Mouse (Mus musculus) intestine, embryonic 14.5 days (tissue): ENCODE data around the gene 1700019N19Rik. TPM values are rescaled to one million over a fixed set of nuclear protein-coding genes. Genes with fewer than 3 reads are reported as not detected.

Experiments
- ATAC-seq: fragments of 200-750 bp; cut with Nextera tagmentation; replicated peaks from 2 replicates; pipeline ENCODE4 v1.8.0; 2017; ENCODE audit warnings: low read depth, moderate number of reproducible peaks, moderate TSS enrichment, moderate library complexity; ENCODE audit not compliant: low FRiP score, low TSS enrichment
- DNase-seq: peaks from one replicate; pipeline ENCODE4 v3.0.0-alpha.2; 2018; ENCODE audit warnings: low spot score
- H3K27ac ChIP-seq: fragments of 300-500 bp; sonication (generic); 2 replicates; pipeline ENCODE4 v1.5.1; 2014; ENCODE audit warnings: low read depth, mild to moderate bottlenecking, control low read depth
- H3K27me3 ChIP-seq: fragments of 300-500 bp; sonication (generic); replicated peaks from 2 replicates; pipeline ENCODE4 v1.6.1; 2014; ENCODE audit warnings: low read length, control low read depth; ENCODE audit not compliant: control insufficient read depth, insufficient read depth
- H3K36me3 ChIP-seq: fragments of 300-500 bp; sonication (generic); 2 replicates; pipeline ENCODE4 v1.6.1; 2014; ENCODE audit warnings: low read length, control low read depth; ENCODE audit not compliant: control insufficient read depth, insufficient read depth
- H3K4me1 ChIP-seq: fragments of 300-500 bp; sonication (generic); replicated peaks from 2 replicates; pipeline ENCODE4 v1.6.1; 2014; ENCODE audit warnings: low read length, control low read depth, mixed read lengths; ENCODE audit not compliant: control insufficient read depth, insufficient read depth
- H3K4me2 ChIP-seq: fragments of 300-500 bp; sonication (generic); 2 replicates; pipeline ENCODE4 v1.6.1; 2014; ENCODE audit warnings: low read length
- H3K4me3 ChIP-seq: fragments of 300-500 bp; sonication (generic); 2 replicates; pipeline ENCODE4 v1.5.1; 2014; ENCODE audit warnings: low read depth, low read length, control low read depth, mixed read lengths
- H3K9ac ChIP-seq: fragments of 300-500 bp; sonication (generic); 2 replicates; pipeline ENCODE4 v1.6.1; 2014; ENCODE audit warnings: mild to moderate bottlenecking, low read length
- H3K9me3 ChIP-seq: fragments of 300-500 bp; sonication (generic); 2 replicates; pipeline ENCODE4 v1.6.1; 2016; ENCODE audit warnings: low read length, control low read depth; ENCODE audit not compliant: control insufficient read depth
- WGBS: fragments of 180-500 bp; shearing (Covaris S2); extraction: QIAGEN DNeasy Blood & Tissue Kit; methylation state at CpG from one replicate; pipeline ENCODE4 v1.1.7; 2014; 5-methylcytosine and 5-hydroxymethylcytosine counted together
- polyA plus RNA-seq: library from polyadenylated mRNA; unstranded; fragments of >200 nt; fragmentation: Nextera tagmentation; extraction: Ambion mirVana; gene quantifications from 2 replicates; pipeline ENCODE4 v1.2.1, GENCODE M21; 2014

The 1700019N19Rik gene
- polyA plus RNA-seq, 1 experiment from 2014 or later, result not detected

GRCm38 (mm10) chr19:58831280-58831922 lies 37.1 kb upstream of the 1700019N19Rik start:
- ATAC-seq, result no peak
- H3K4me2 ChIP-seq, result no peak overlapping the region
- no peak for DNase-seq
- peaks cover 6% of the 10 kb centered on the region; the same call in 1 of the 2 replicates for H3K4me1 ChIP-seq
- H3K9me3 ChIP-seq, result no peaks in the 10 kb centered on the region
- WGBS, result 92% methylated on average over 9 of the region's 9 CpGs
- no peak overlapping the region for H3K27ac ChIP-seq
- no peak overlapping the region for H3K4me3 ChIP-seq
- H3K36me3 ChIP-seq, result no peaks in the 10 kb centered on the region
- no peaks in the 10 kb centered on the region for H3K27me3 ChIP-seq
- no peak overlapping the region for H3K9ac ChIP-seq

GRCm38 (mm10) chr19:58830182-58830581 lies 35.9 kb upstream of the 1700019N19Rik start:
- ATAC-seq, result no peak
- Histone ChIP-seq H3K4me3 (no peak overlapping the region), H3K27me3 (no peaks in the 10 kb centered on the region), H3K36me3 (no peaks in the 10 kb centered on the region), H3K27ac (no peak overlapping the region), H3K9me3 (no peaks in the 10 kb centered on the region), H3K4me2 (no peak overlapping the region), H3K9ac (no peak overlapping the region), H3K4me1 (peaks cover 6% of the 10 kb centered on the region; the same call in 1 of the 2 replicates)
- 88% methylated on average over 7 of the region's 7 CpGs for WGBS
- no peak for DNase-seq

GRCm38 (mm10) chr19:58829575-58829974 lies 35.3 kb upstream of the 1700019N19Rik start:
- no peaks in the 10 kb centered on the region for H3K9me3 ChIP-seq
- peaks cover 6% of the 10 kb centered on the region; the same call in 1 of the 2 replicates for H3K4me1 ChIP-seq
- ATAC-seq (no peak), DNase-seq (no peak)
- H3K27me3 ChIP-seq, result no peaks in the 10 kb centered on the region
- H3K36me3 ChIP-seq, result no peaks in the 10 kb centered on the region
- H3K27ac ChIP-seq, result no peak overlapping the region
- no peak overlapping the region for H3K4me2 ChIP-seq
- H3K9ac ChIP-seq, result no peak overlapping the region
- 89% methylated on average over 5 of the region's 5 CpGs for WGBS
- H3K4me3 ChIP-seq, result no peak overlapping the region

- Histone ChIP-seq H3K4me1 (peaks cover 6% of the 10 kb centered on the region; the same call in 1 of the 2 replicates), H3K9ac (no peak overlapping the region), H3K4me2 (no peak overlapping the region), H3K27ac (no peak overlapping the region), H3K4me3 (no peak overlapping the region), H3K36me3 (no peaks in the 10 kb centered on the region), H3K27me3 (no peaks in the 10 kb centered on the region), H3K9me3 (no peaks in the 10 kb centered on the region)
- ATAC-seq, result no peak
- WGBS, result 65% methylated on average over 7 of the region's 7 CpGs
- DNase-seq, result no peak
These were observed 33.4 kb upstream of the 1700019N19Rik start for GRCm38 (mm10) chr19:58827656-58828055.

- no peak overlapping the region for H3K9ac ChIP-seq
- no peaks in the 10 kb centered on the region for H3K36me3 ChIP-seq
- no peak overlapping the region for H3K4me2 ChIP-seq
- H3K4me3 ChIP-seq, result no peak overlapping the region
- H3K27ac ChIP-seq, result no peak overlapping the region
- DNase-seq (no peak), ATAC-seq (no peak)
- H3K4me1 ChIP-seq, result no peaks in the 10 kb centered on the region
- no peaks in the 10 kb centered on the region for H3K27me3 ChIP-seq
- WGBS, result 76% methylated on average over 1 of the region's 1 CpGs
- no peaks in the 10 kb centered on the region for H3K9me3 ChIP-seq
These were observed 30.1 kb upstream of the 1700019N19Rik start for GRCm38 (mm10) chr19:58824316-58824715.

GRCm38 (mm10) chr19:58823301-58823700 lies 29.0 kb upstream of the 1700019N19Rik start:
- Histone ChIP-seq H3K4me2 (no peak overlapping the region), H3K9me3 (no peaks in the 10 kb centered on the region), H3K4me3 (no peak overlapping the region), H3K36me3 (no peaks in the 10 kb centered on the region), H3K4me1 (no peaks in the 10 kb centered on the region), H3K27ac (no peak overlapping the region), H3K9ac (no peak overlapping the region), H3K27me3 (no peaks in the 10 kb centered on the region)
- DNase-seq, result no peak
- no peak for ATAC-seq
- WGBS, result 74% methylated on average over 3 of the region's 3 CpGs

- Histone ChIP-seq H3K36me3 (no peaks in the 10 kb centered on the region), H3K4me3 (no peak overlapping the region), H3K9me3 (no peaks in the 10 kb centered on the region), H3K4me2 (no peak overlapping the region), H3K27ac (no peak overlapping the region), H3K4me1 (no peaks in the 10 kb centered on the region), H3K27me3 (no peaks in the 10 kb centered on the region), H3K9ac (no peak overlapping the region)
- ATAC-seq (no peak), DNase-seq (no peak)
- 64% methylated on average over 20 of the region's 20 CpGs for WGBS
These were observed 28.4 kb upstream of the 1700019N19Rik start for GRCm38 (mm10) chr19:58822454-58823200.

GRCm38 (mm10) chr19:58818571-58819415 lies 24.5 kb upstream of the 1700019N19Rik start:
- H3K4me2 ChIP-seq, result no peak overlapping the region
- DNase-seq (no peak), ATAC-seq (no peak)
- no peak overlapping the region for H3K9ac ChIP-seq
- no peaks in the 10 kb centered on the region for H3K27me3 ChIP-seq
- H3K9me3 ChIP-seq, result no peaks in the 10 kb centered on the region
- no peaks in the 10 kb centered on the region for H3K36me3 ChIP-seq
- H3K4me1 ChIP-seq, result peaks cover 7% of the 10 kb centered on the region; the same call in 1 of the 2 replicates
- 72% methylated on average over 14 of the region's 14 CpGs for WGBS
- no peak overlapping the region for H3K4me3 ChIP-seq
- H3K27ac ChIP-seq, result no peak overlapping the region
